In the genomic region with DNA sequence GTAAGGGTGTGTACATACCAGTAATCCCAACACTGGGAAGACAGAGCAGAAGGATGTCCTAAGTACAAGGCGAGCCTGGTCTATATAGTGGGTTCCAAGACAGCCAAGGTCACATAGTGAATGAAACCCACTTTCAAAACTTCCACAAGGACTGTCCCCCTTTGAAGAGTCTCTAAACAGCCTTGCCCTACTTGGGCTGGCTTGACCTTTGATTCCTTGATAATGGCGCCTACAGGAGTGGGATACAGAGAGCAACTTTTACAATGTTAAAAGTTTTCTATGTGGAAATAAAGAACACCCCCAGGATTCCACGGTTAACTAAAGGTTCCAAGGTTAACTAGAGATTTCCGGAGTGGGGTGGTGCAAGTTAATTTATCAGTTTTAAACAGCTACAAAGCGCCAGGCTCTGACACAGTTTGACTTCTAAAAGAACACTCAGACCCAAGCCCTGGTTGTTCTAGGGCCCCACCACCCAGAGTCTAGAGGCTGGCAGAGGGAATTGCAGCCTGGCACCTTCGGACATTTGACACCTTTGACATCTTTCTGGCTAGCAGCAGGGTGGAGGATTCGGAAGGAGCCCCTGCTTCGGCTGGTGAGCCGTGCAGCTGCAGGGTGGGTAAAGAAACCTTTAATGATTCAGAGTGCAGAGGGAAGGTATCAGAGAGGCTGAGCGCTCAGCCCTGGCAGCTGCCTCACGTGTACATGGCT, we compare ENCODE assay signal across 8 mouse cellular contexts. TPM values are rescaled to one million over a fixed set of nuclear protein-coding genes. Genes with fewer than 3 reads are reported as not detected.
A peak's percentile ranks its signal among the peaks of the same experiment; 100 is the strongest.
DNase-seq lines count a peak whose midpoint lies in the region; ATAC-seq lines count a peak whose summit lies in the region.
"Had no signal": no experiment of that assay in that cellular context is flagged by ENCODE, and none has a peak within 500 bp of the region (broad histone marks: within the 10 kb centered on the region; RNA-seq: fewer than 3 reads in every experiment).

No protein-coding gene starts in this region.

- DNase-seq in hindbrain, embryonic 11.5 days (ENCODE audit: low spot score): no peak
- peak; percentile 64 for DNase-seq in yolk sac, embryonic 10.5 days (ENCODE audit: low spot score)
- DNase-seq in cerebellum, adult 8-10 months: no peak

- peaks cover 23% of the 10 kb centered on the region for H3K36me3 ChIP-seq in hindbrain, embryonic 15.5 days
- no peaks in the 10 kb centered on the region for H3K36me3 ChIP-seq in hindbrain, embryonic 11.5 days (ENCODE audit: control insufficient read depth, insufficient read depth, low read length)
- peaks cover 34% of the 10 kb centered on the region for H3K36me3 ChIP-seq in midbrain, embryonic 13.5 days
- peaks cover 9% of the 10 kb centered on the region; the same call in 1 of the 2 replicates for H3K36me3 ChIP-seq in midbrain, embryonic 16.5 days (ENCODE audit: control insufficient read depth, insufficient read depth, low read length)
- peaks cover 26% of the 10 kb centered on the region for H3K36me3 ChIP-seq in kidney, embryonic 16.5 days (ENCODE audit: insufficient read depth, low read length)

- H3K9me3 ChIP-seq in hindbrain, embryonic 15.5 days: no peaks in the 10 kb centered on the region
- no peaks in the 10 kb centered on the region for H3K9me3 ChIP-seq in hindbrain, embryonic 11.5 days (ENCODE audit: control insufficient read depth, low read length)
- no peaks in the 10 kb centered on the region for H3K9me3 ChIP-seq in midbrain, embryonic 13.5 days
- H3K9me3 ChIP-seq in midbrain, embryonic 16.5 days (replicated peaks; ENCODE audit: control insufficient read depth, low read length, poor library complexity, severe bottlenecking): no peaks in the 10 kb centered on the region
- no peaks in the 10 kb centered on the region for H3K9me3 ChIP-seq in kidney, embryonic 16.5 days (ENCODE audit: low read length)
- H3K9me3 ChIP-seq: limb, embryonic 13.5 days had no signal

- H3K4me3 ChIP-seq in hindbrain, embryonic 15.5 days: no peak overlapping the region
- H3K4me3 ChIP-seq in hindbrain, embryonic 11.5 days (ENCODE audit: low read depth, low read length): no peak overlapping the region
- no peak overlapping the region for H3K4me3 ChIP-seq in midbrain, embryonic 13.5 days (replicated peaks)
- no peak overlapping the region for H3K4me3 ChIP-seq in midbrain, embryonic 16.5 days (ENCODE audit: low read depth, low read length)
- H3K4me3 ChIP-seq in kidney, embryonic 16.5 days (ENCODE audit: low read length): no peak overlapping the region; the same call in 1 of the 2 replicates

- H3K27me3 ChIP-seq in hindbrain, embryonic 15.5 days: 0 out of 2 replicates have a peak, but pooled peaks cover 2% of the 10 kb centered on the region
- H3K27me3 ChIP-seq in hindbrain, embryonic 11.5 days (ENCODE audit: control insufficient read depth, insufficient read depth, low read length): no peaks in the 10 kb centered on the region
- no peaks in the 10 kb centered on the region for H3K27me3 ChIP-seq in midbrain, embryonic 13.5 days
- H3K27me3 ChIP-seq in midbrain, embryonic 16.5 days (ENCODE audit: control insufficient read depth, insufficient read depth, low read depth, low read length): no peaks in the 10 kb centered on the region; the same call in 1 of the 2 replicates
- no peaks in the 10 kb centered on the region for H3K27me3 ChIP-seq in kidney, embryonic 16.5 days (ENCODE audit: insufficient read depth, low read length)
- H3K27me3 ChIP-seq: limb, embryonic 13.5 days had no signal

- 0 out of 2 replicates have a peak overlapping the region, but pooled peaks have one; percentile 1 for H3K4me2 ChIP-seq in hindbrain, embryonic 15.5 days
- H3K4me2 ChIP-seq in hindbrain, embryonic 11.5 days (replicated peaks; ENCODE audit: low read depth, low read length): no peak overlapping the region
- 0 out of 2 replicates have a peak overlapping the region, but pooled peaks have one; percentile 5 for H3K4me2 ChIP-seq in midbrain, embryonic 13.5 days (replicated peaks)
- no peak overlapping the region for H3K4me2 ChIP-seq in midbrain, embryonic 16.5 days (ENCODE audit: low read length)
- H3K4me2 ChIP-seq in kidney, embryonic 16.5 days (replicated peaks; ENCODE audit: low read depth, low read length): 0 out of 2 replicates have a peak overlapping the region, but pooled peaks have one; percentile 14

- no peak for ATAC-seq in hindbrain, embryonic 15.5 days (ENCODE audit: low FRiP score, low read depth)
- ATAC-seq in hindbrain, embryonic 11.5 days (ENCODE audit: low FRiP score): no peak
- no peak for ATAC-seq in midbrain, embryonic 13.5 days
- no peak for ATAC-seq in midbrain, embryonic 16.5 days
- ATAC-seq in kidney, embryonic 16.5 days (ENCODE audit: low FRiP score, low TSS enrichment): no peak

- H3K27ac ChIP-seq in hindbrain, embryonic 15.5 days (replicated peaks): no peak overlapping the region
- no peak overlapping the region for H3K27ac ChIP-seq in hindbrain, embryonic 11.5 days (ENCODE audit: low read depth, low read length)
- H3K27ac ChIP-seq in midbrain, embryonic 13.5 days: no peak overlapping the region
- H3K27ac ChIP-seq in midbrain, embryonic 16.5 days (ENCODE audit: low read length): no peak overlapping the region
- peak overlapping the region; percentile 57 for H3K27ac ChIP-seq in kidney, embryonic 16.5 days (ENCODE audit: low read length)
- H3K27ac ChIP-seq: limb, embryonic 13.5 days had no signal

- peaks cover 50% of the 10 kb centered on the region for H3K4me1 ChIP-seq in hindbrain, embryonic 15.5 days (replicated peaks)
- H3K4me1 ChIP-seq in hindbrain, embryonic 11.5 days (replicated peaks; ENCODE audit: control insufficient read depth, insufficient read depth, low read length): peaks cover 4% of the 10 kb centered on the region; the same call in 1 of the 2 replicates
- peaks cover 36% of the 10 kb centered on the region for H3K4me1 ChIP-seq in midbrain, embryonic 13.5 days (replicated peaks)
- peaks cover 29% of the 10 kb centered on the region for H3K4me1 ChIP-seq in midbrain, embryonic 16.5 days (ENCODE audit: control insufficient read depth, insufficient read depth, low read length)
- peaks cover 32% of the 10 kb centered on the region for H3K4me1 ChIP-seq in kidney, embryonic 16.5 days (ENCODE audit: insufficient read depth, low read length)

- H3K9ac ChIP-seq in hindbrain, embryonic 15.5 days: no peak overlapping the region
- no peak overlapping the region for H3K9ac ChIP-seq in hindbrain, embryonic 11.5 days (ENCODE audit: low read depth, low read length)
- peak overlapping the region; percentile 3; the same call in 1 of the 2 replicates for H3K9ac ChIP-seq in midbrain, embryonic 13.5 days (replicated peaks)
- H3K9ac ChIP-seq in midbrain, embryonic 16.5 days (ENCODE audit: low read depth, low read length): no peak overlapping the region
- 0 out of 2 replicates have a peak overlapping the region, but pooled peaks have one; percentile 4 for H3K9ac ChIP-seq in kidney, embryonic 16.5 days (replicated peaks; ENCODE audit: low read length)
- H3K9ac ChIP-seq: limb, embryonic 13.5 days had no signal

- whole genome bisulfite sequencing in hindbrain, embryonic 15.5 days: 77% methylated on average over 11 of the region's 11 CpGs
- WGBS in hindbrain, embryonic 11.5 days: 85% methylated on average over 11 of the region's 11 CpGs
- WGBS in midbrain, embryonic 13.5 days: 85% methylated on average over 11 of the region's 11 CpGs
- 87% methylated on average over 11 of the region's 11 CpGs for WGBS in midbrain, embryonic 16.5 days
- 67% methylated on average over 11 of the region's 11 CpGs for WGBS in kidney, embryonic 16.5 days

RNA-seq across cellular contexts. Expression of a gene that starts 4.8 kb away (rescaled TPM):
- 20.9 and 21.2 TPM in 2 replicates for polyA plus RNA-seq in hindbrain, embryonic 15.5 days (2015; fragmentation: Nextera tagmentation; extraction: Ambion mirVana)
- 7.0 and 9.2 TPM in 2 replicates for polyA plus RNA-seq in hindbrain, embryonic 11.5 days (2014; fragmentation: Nextera tagmentation; extraction: Ambion mirVana)
- 10.3 and 11.5 TPM in 2 replicates for polyA plus RNA-seq in midbrain, embryonic 13.5 days (2015; fragmentation: Nextera tagmentation; extraction: Ambion mirVana)
- polyA plus RNA-seq in midbrain, embryonic 16.5 days (2015; fragmentation: Nextera tagmentation; extraction: Ambion mirVana): 15.7 and 17.7 TPM in 2 replicates
- 40.8 and 43.9 TPM in 2 replicates for polyA plus RNA-seq in kidney, embryonic 16.5 days (2015; fragmentation: Nextera tagmentation; extraction: Ambion mirVana)

RNA-seq across cellular contexts. Expression of a gene that starts 6.7 kb away (rescaled TPM):
- 128 and 135 TPM in 2 replicates for polyA plus RNA-seq in hindbrain, embryonic 15.5 days (2015; fragmentation: Nextera tagmentation; extraction: Ambion mirVana)
- 106 and 111 TPM in 2 replicates for polyA plus RNA-seq in hindbrain, embryonic 11.5 days (2014; fragmentation: Nextera tagmentation; extraction: Ambion mirVana)
- 127 and 132 TPM in 2 replicates for polyA plus RNA-seq in midbrain, embryonic 13.5 days (2015; fragmentation: Nextera tagmentation; extraction: Ambion mirVana)
- 124 and 126 TPM in 2 replicates for polyA plus RNA-seq in midbrain, embryonic 16.5 days (2015; fragmentation: Nextera tagmentation; extraction: Ambion mirVana)
- 153 and 164 TPM in 2 replicates for polyA plus RNA-seq in kidney, embryonic 16.5 days (2015; fragmentation: Nextera tagmentation; extraction: Ambion mirVana)

RNA-seq across cellular contexts. Expression of a gene that starts 12.9 kb away (rescaled TPM):
- 18.3 and 18.8 TPM in 2 replicates for polyA plus RNA-seq in hindbrain, embryonic 15.5 days (2015; fragmentation: Nextera tagmentation; extraction: Ambion mirVana)
- 17.6 and 28.4 TPM in 2 replicates for polyA plus RNA-seq in hindbrain, embryonic 11.5 days (2014; fragmentation: Nextera tagmentation; extraction: Ambion mirVana)
- 21.7 and 23.9 TPM in 2 replicates for polyA plus RNA-seq in midbrain, embryonic 13.5 days (2015; fragmentation: Nextera tagmentation; extraction: Ambion mirVana)
- 16.5 TPM in 2 replicates for polyA plus RNA-seq in midbrain, embryonic 16.5 days (2015; fragmentation: Nextera tagmentation; extraction: Ambion mirVana)
- 28.3 and 31.0 TPM in 2 replicates for polyA plus RNA-seq in kidney, embryonic 16.5 days (2015; fragmentation: Nextera tagmentation; extraction: Ambion mirVana)

RNA-seq across cellular contexts. Expression of a gene that starts 15.1 kb away (rescaled TPM):
- 40.5 and 42.5 TPM in 2 replicates for polyA plus RNA-seq in hindbrain, embryonic 15.5 days (2015; fragmentation: Nextera tagmentation; extraction: Ambion mirVana)
- polyA plus RNA-seq in hindbrain, embryonic 11.5 days (2014; fragmentation: Nextera tagmentation; extraction: Ambion mirVana): 102 and 113 TPM in 2 replicates
- 51.5 and 53.4 TPM in 2 replicates for polyA plus RNA-seq in midbrain, embryonic 13.5 days (2015; fragmentation: Nextera tagmentation; extraction: Ambion mirVana)
- 39.0 and 40.0 TPM in 2 replicates for polyA plus RNA-seq in midbrain, embryonic 16.5 days (2015; fragmentation: Nextera tagmentation; extraction: Ambion mirVana)
- polyA plus RNA-seq in kidney, embryonic 16.5 days (2015; fragmentation: Nextera tagmentation; extraction: Ambion mirVana): 43.5 and 47.5 TPM in 2 replicates

RNA-seq across cellular contexts. Expression of a gene that starts 20.2 kb away (rescaled TPM):
- 16.2 and 17.8 TPM in 2 replicates for polyA plus RNA-seq in hindbrain, embryonic 15.5 days (2015; fragmentation: Nextera tagmentation; extraction: Ambion mirVana)
- polyA plus RNA-seq in hindbrain, embryonic 11.5 days (2014; fragmentation: Nextera tagmentation; extraction: Ambion mirVana): 13.4 and 13.7 TPM in 2 replicates
- 14.5 and 15.9 TPM in 2 replicates for polyA plus RNA-seq in midbrain, embryonic 13.5 days (2015; fragmentation: Nextera tagmentation; extraction: Ambion mirVana)
- 12.0 and 16.4 TPM in 2 replicates for polyA plus RNA-seq in midbrain, embryonic 16.5 days (2015; fragmentation: Nextera tagmentation; extraction: Ambion mirVana)
- 35.7 and 42.5 TPM in 2 replicates for polyA plus RNA-seq in kidney, embryonic 16.5 days (2015; fragmentation: Nextera tagmentation; extraction: Ambion mirVana)

Comparison
In these comparisons a context has a peak if more than half of its experiments do, and no peak if none do; other contexts are left out.
1. H3K4me2 ChIP-seq: peak in hindbrain, embryonic 15.5 days (single experiment), midbrain, embryonic 13.5 days (single experiment) and kidney, embryonic 16.5 days (single experiment); none in hindbrain, embryonic 11.5 days (single experiment) and midbrain, embryonic 16.5 days (single experiment).
2. H3K9ac ChIP-seq: peak in midbrain, embryonic 13.5 days (single experiment) and kidney, embryonic 16.5 days (single experiment); none in hindbrain, embryonic 15.5 days (single experiment), hindbrain, embryonic 11.5 days (single experiment) and midbrain, embryonic 16.5 days (single experiment).